Mouse (Mus musculus) olfactory bulb, adult 2 months (tissue): ENCODE results near the gene Rgsl1. TPM values are rescaled to one million over a fixed set of nuclear protein-coding genes. Genes with fewer than 3 reads are reported as not detected.
A peak's percentile ranks its signal among the peaks of the same experiment; 100 is the strongest.

Experiments
- H3K27ac ChIP-seq: fragments of 200-500 bp; 2 replicates; pipeline ENCODE4 v1.5.1; 2012; ENCODE audit warnings: low read depth, low read length; ENCODE audit not compliant: insufficient read depth
- H3K4me1 ChIP-seq: fragments of 200-500 bp; 2 replicates; pipeline ENCODE4 v1.6.1; 2012; ENCODE audit warnings: low read length; ENCODE audit not compliant: control insufficient read depth, insufficient read depth
- H3K4me3 ChIP-seq: fragments of 200-500 bp; 2 replicates; pipeline ENCODE4 v1.5.1; 2012; ENCODE audit warnings: mild to moderate bottlenecking, low read depth, low read length, moderate library complexity; ENCODE audit not compliant: insufficient read depth
- CTCF ChIP-seq: fragments of 200-500 bp; IDR thresholded peaks from 2 replicates; pipeline ENCODE4 v1.5.1; 2012; ENCODE audit warnings: low read depth, mild to moderate bottlenecking, low read length, moderate library complexity; ENCODE audit not compliant: insufficient read depth
- POLR2A ChIP-seq: fragments of 200-500 bp; IDR thresholded peaks from 2 replicates; pipeline ENCODE4 v1.6.1; 2012; ENCODE audit warnings: mild to moderate bottlenecking, low read depth, low read length, moderate library complexity; ENCODE audit not compliant: insufficient read depth
- WGBS: fragments of 180-500 bp; shearing (Covaris S2); methylation state at CpG from one replicate; pipeline ENCODE4 v1.1.7; 2018; 5-methylcytosine and 5-hydroxymethylcytosine counted together
- polyA plus RNA-seq: library from polyadenylated mRNA; stranded (reverse); fragments of >200 nt; gene quantifications from 2 replicates; pipeline ENCODE4 v1.2.4, GENCODE M21; 2012; ENCODE audit warnings: low replicate concordance; ENCODE audit not compliant: missing spikeins, insufficient read depth, insufficient read length

Rgsl1 gene
- polyA plus RNA-seq, 1 experiment = not detected

DNA sequence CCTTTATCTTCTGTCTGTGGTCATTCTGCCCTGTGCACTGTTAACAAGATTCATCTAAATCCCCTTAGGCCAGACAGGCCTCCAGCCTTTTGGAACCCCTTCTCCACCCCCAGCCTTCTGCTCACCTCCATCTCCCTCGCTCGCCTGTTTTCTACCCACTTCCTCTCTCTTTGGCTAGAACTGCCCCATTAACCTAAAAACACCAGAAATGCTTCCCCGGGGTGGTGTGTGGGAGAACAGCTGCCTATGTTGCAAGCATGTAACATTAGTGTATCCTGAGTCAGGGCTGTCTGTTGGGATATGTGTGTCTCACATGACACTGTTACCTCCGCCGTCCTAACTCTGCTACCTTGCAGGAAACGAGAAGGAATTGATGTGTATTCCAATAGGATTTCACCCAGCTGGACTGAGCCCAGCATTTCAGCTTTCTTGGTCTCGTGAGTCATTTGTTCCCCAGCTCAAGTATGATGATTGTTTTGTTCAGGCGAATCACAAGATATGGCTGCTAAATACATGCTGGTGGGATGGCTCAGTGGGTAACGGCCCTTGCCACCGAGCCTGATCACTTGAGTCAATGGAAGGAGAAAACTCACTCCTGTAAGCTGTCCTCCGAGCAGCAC, 1.7 kb downstream of the Rgsl1 start:
- no peak overlapping the region for H3K27ac ChIP-seq
- 72% methylated on average over 11 of the region's 11 CpGs for WGBS
- peaks cover 2% of the 10 kb centered on the region for H3K4me1 ChIP-seq
- no peak overlapping the region for H3K4me3 ChIP-seq
- TF ChIP-seq POLR2A (no peak), CTCF (no peak)

DNA sequence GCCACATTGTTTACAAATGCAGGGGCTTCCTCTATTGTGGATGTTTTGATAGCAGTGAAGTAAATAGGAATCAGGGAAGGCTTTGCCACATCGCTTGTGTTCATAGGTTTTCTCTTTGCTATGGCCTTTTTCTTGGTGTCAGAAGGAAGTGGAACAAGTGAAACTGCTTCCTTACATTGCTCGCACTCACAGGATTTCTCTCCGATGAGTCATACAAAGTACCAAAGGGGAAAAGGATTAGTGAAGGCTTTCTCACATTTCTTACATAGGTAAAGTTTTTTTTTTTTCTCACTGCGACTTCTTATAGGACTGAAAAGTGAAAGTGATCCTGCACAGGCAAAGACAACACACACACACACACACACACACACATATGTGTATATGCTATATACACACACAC, 7.9 kb downstream of the Rgsl1 start:
- no peak for TF ChIP-seq POLR2A
- no peak for TF ChIP-seq CTCF
- peak overlapping the region; percentile 62 for H3K27ac ChIP-seq
- H3K4me1 ChIP-seq = no peaks in the 10 kb centered on the region
- H3K4me3 ChIP-seq = no peak overlapping the region
- WGBS = 50% methylated on average over 4 of the region's 4 CpGs

DNA sequence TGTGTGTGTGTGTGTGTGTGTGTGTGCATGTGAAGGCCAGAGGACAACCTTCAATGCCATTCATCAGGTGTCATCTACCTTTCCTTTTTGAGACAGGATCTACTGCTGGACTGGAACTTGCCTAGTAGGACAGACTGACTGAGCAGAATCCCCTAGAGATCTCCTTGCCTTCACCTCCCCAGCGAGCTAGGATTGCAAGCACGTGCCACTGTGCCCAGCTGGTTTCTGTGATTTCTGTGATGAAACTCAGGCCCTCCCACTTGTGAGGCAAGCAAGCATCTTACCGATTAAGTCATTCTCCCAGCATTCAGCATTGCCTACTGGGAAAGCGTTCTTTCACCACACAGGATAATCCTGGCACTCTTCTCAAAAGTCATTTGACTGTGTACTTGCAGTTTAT, 13.2 kb downstream of the Rgsl1 start:
- WGBS = 58% methylated on average over 4 of the region's 4 CpGs
- Histone ChIP-seq H3K4me3 (no peak overlapping the region), H3K4me1 (no peaks in the 10 kb centered on the region), H3K27ac (no peak overlapping the region)
- no peak for TF ChIP-seq POLR2A
- TF ChIP-seq CTCF = no peak

DNA sequence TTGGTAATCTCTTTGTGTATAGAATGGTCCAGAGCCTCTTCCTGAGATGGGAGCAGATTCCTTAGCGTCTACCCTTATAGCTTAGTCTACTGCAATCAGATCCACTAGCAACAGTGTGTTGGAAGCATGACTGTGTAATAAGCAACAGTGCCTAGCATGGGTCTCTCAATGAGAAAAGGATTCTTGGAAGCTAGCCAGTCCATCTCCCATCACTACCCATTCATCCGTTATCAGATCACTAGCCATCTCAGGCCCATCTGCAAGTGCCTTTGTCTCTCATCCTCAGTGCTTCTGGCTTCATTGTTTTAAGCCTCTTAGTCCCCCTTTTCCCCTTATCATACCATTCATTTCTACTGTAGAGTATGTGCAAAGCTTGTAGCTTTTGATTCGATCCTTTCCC, 23.7 kb downstream of the Rgsl1 start:
- Histone ChIP-seq H3K4me3 (no peak overlapping the region), H3K4me1 (no peaks in the 10 kb centered on the region), H3K27ac (no peak overlapping the region)
- 64% methylated on average over 3 of the region's 3 CpGs for WGBS
- TF ChIP-seq CTCF (no peak), POLR2A (no peak)

DNA sequence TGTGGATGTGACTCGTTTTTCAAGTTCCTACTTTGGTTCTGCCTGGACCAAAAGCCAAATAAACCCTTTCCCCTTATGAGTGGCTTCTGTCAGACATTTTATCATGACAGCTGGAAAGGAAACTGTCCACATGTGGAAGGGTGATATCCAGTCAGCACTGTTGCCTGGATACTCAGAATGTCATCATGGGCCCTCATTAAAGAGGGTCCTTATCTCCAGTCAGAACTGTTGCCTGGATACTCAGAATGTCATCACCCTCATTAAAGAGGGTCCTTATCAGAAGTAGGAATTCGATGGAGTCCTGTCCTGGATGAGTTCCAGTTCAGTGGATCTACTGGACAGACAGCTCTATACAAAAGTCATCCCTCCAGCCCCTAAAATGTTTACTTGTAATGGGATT, 29.7 kb downstream of the Rgsl1 start:
- Histone ChIP-seq H3K4me3 (no peak overlapping the region), H3K4me1 (no peaks in the 10 kb centered on the region), H3K27ac (no peak overlapping the region)
- WGBS = 65% methylated on average over 2 of the region's 2 CpGs
- TF ChIP-seq CTCF = no peak
- no peak for TF ChIP-seq POLR2A

DNA sequence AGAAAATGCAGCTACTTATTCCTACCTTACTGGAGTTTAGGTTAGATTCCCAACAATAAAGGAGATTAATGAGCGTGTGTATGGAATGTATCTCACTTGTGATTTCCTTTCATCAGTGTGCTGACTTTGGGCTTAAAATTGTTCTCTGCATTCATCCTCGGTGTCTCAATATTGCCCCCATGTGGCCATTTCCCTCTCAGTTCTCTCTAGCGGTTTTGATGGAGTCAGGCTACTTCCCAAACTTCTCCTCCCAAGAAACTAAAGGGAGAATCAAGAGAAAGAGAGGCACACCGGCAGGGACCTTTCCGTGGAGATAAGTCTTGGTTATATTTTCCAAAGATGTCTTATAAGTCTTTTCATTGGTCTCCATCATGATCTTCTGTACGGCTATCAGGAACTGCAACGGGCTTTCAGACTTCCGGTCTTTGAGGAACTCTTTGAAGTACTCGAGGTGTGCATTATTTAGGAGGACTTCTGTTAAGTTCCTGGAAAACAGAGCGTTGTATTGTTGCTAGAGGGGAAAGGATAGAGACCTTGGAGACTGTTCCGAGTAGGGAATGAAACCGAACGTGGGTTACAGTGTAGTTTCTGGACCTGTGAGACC, 36.5 kb downstream of the Rgsl1 start:
- 0 out of 2 replicates have a peak, but pooled peaks cover 2% of the 10 kb centered on the region for H3K4me1 ChIP-seq
- WGBS = 50% methylated on average over 13 of the region's 13 CpGs
- TF ChIP-seq CTCF (no peak), POLR2A (no peak)
- no peak overlapping the region for H3K27ac ChIP-seq
- H3K4me3 ChIP-seq = no peak overlapping the region

DNA sequence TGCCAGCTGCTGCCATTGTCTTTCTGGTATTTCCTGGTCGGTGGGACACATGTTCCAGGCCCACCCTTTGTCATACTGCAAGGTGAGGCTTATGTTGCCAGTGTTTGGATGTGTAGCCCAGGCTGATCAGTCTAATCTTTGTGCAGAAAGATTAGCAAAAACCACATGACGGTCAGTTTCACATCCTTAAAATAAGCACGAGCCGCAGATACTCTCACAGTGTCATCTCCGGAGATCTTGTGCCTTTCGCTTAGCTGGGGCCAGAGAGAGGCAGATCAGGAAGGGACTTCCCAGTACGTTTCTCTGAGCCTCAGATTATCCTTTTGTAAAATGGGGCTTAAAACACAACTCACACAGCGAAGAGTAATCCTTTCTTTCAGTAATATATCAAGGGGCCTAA, 40.4 kb downstream of the Rgsl1 start:
- H3K27ac ChIP-seq = no peak overlapping the region
- H3K4me3 ChIP-seq = no peak overlapping the region
- TF ChIP-seq POLR2A = no peak
- TF ChIP-seq CTCF = no peak
- peaks cover 4% of the 10 kb centered on the region; the same call in 1 of the 2 replicates for H3K4me1 ChIP-seq
- WGBS = 82% methylated on average over 8 of the region's 8 CpGs

DNA sequence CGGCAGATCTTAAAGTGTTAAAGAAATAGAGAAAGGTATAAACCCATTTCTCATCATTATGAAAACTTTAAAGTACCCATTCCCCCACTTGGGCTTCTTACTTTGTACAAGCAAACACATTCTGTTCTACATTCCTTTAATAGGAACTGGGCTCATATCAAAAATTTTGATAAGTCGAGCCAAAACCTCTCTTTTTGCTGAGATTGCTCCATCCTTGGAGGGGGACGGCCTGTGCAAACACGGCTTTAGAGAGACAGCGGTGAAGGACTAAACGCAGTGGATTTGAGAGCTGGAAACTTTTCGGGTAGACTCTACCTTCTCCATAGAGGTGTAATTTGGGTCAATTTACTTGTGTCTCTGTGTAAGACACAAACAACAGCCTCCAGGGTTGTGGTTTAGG, 41.3 kb downstream of the Rgsl1 start:
- TF ChIP-seq POLR2A (no peak), CTCF (no peak)
- 73% methylated on average over 7 of the region's 7 CpGs for WGBS
- Histone ChIP-seq H3K4me3 (no peak overlapping the region), H3K27ac (no peak overlapping the region), H3K4me1 (peaks cover 4% of the 10 kb centered on the region; the same call in 1 of the 2 replicates)

DNA sequence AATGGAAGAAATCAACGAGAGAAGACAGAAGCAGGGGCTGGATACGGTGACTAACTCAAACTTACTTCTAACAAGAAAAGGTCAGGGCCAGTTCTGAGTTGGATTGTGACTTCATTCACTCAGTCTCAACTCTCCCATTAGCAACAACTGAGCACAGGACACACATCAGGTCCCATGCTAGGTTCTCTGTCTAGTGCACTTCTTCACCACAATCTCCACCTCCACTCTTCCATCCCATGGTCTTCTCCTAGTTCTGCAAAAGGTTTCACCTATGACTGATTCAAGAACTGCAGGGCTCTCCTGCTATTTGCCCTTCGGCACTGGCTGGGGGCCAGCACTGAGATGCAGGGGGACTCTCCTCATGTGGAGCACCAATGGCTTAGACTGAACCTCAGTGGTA, 49.7 kb downstream of the Rgsl1 start:
- no peak for TF ChIP-seq CTCF
- no peak for TF ChIP-seq POLR2A
- Histone ChIP-seq H3K27ac (no peak overlapping the region), H3K4me3 (no peak overlapping the region), H3K4me1 (no peaks in the 10 kb centered on the region)
- WGBS = 95% methylated on average over 3 of the region's 3 CpGs
